Mouse (Mus musculus): Measurements from ENCODE around the gene Ppp1r37. TPM values are rescaled to one million over a fixed set of nuclear protein-coding genes. Genes with fewer than 3 reads are reported as not detected.

Gene Ppp1r37
- polyA plus RNA-seq, 1 experiment: 115 TPM

DNA sequence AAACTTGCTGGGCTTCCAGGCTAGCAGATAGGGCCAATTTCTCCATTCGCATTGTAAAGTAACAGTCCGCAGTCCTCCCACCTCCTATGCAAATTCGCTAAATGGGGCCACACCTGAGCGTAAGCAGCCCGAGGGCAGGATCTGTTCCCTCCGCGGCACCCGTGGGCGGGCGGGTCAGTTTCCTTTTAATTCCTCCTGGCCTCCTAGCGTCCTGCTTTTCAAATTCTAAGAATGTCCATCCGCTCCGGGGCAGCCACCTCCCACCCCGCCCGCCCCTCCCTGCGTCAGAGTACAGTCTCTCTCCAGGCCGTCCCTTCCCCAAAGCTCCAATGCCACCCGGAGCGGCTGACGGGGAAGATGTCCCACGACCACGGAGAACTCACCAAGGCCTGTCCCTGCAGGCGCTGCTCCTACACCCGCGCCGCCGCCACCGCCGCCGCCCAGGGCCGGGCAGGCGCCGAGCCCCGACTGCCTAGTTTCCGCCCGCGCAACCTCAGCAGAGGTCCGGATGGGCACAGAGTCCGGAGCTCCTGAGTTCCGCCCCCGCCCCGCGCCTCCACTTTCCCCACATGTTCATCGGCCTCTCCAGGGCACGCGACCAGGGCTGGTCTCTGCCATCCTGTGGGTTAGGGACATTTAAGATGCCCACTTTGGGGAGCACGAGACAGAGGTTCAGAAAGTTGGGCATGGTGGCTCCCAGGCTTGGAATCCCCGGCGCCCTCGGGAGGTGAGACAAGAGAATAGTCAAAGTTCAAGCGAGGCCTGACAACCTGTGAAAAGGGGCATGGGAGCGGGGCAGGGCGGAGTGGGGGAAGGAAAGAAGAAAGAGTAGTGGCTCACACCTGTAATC, 10.3 kb upstream of the Ppp1r37 start:
- peak overlapping the region; percentile 94 for H3K27ac ChIP-seq (ENCODE audit: insufficient read depth, low read depth, low read length)
- no peak for TF ChIP-seq CTCF (IDR thresholded peaks at IDR 0.05; ENCODE audit: extremely low read depth, insufficient read length, insufficient replicate concordance, low read depth, low read length)
- TF ChIP-seq POLR2A (IDR thresholded peaks at IDR 0.05; ENCODE audit: low read depth, low read length): peak; percentile 79
- H3K4me1 ChIP-seq (ENCODE audit: control insufficient read depth, insufficient read depth, insufficient read length, low read length): peaks cover 18% of the 10 kb centered on the region
- peaks cover 7% of the 10 kb centered on the region for H3K36me3 ChIP-seq (ENCODE audit: control insufficient read depth, insufficient read depth, low read length)
- H3K27me3 ChIP-seq (ENCODE audit: control insufficient read depth, insufficient read depth, low read length): no peaks in the 10 kb centered on the region
- H3K4me3 ChIP-seq (ENCODE audit: low read depth, low read length): peak overlapping the region; percentile 87
- WGBS: under 1% methylated on average over 53 of the region's 53 CpGs

DNA sequence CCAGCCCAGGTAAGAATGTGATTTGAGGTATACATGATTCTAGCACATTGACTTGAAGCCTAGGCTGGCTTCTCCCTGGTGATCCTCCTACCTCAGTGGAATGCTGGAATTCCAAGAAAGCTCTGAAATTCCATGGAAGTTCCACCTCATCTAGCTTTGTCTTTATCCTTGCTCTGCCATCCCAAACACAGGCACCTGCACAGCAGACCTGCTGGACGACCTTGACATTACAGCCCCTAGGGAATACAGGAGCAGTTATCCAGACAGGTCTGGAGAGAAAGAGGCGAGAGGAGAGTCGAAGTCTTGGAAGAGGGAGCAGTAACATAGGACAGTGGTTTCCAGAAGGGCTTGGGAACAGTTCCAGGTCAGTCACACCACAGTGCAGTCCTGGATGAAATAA, 6.8 kb upstream of the Ppp1r37 start:
- Histone ChIP-seq H3K36me3 (ENCODE audit: control insufficient read depth, insufficient read depth, low read length) (peaks cover 15% of the 10 kb centered on the region), H3K4me3 (ENCODE audit: low read depth, low read length) (no peak overlapping the region), H3K27ac (ENCODE audit: insufficient read depth, low read depth, low read length) (no peak overlapping the region), H3K27me3 (ENCODE audit: control insufficient read depth, insufficient read depth, low read length) (no peaks in the 10 kb centered on the region), H3K4me1 (ENCODE audit: control insufficient read depth, insufficient read depth, insufficient read length, low read length) (peaks cover 8% of the 10 kb centered on the region; the same call in 1 of the 2 replicates)
- TF ChIP-seq POLR2A (IDR thresholded peaks at IDR 0.05; ENCODE audit: low read depth, low read length): no peak
- WGBS: 83% methylated on average over 3 of the region's 3 CpGs

DNA sequence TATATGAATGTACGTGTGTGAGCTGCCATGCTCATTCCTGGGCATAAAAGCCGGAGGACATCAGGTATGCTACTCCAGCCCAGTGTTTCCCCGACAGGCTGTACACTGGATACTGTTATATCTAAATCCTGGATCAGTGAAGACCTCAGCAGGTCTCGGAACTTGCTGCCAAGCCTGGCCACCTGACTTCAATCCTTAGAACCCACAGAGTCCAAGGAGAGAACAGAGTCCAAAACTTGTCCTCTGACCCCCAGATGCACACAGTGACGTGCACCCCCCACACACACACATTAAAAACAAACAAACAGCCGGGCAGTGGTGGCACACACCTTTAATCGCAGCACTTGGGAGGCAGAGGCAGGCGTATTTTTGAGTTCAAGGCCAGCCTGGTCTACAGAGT, 4.5 kb upstream of the Ppp1r37 start:
- Histone ChIP-seq H3K4me1 (ENCODE audit: control insufficient read depth, insufficient read depth, insufficient read length, low read length) (peaks cover 11% of the 10 kb centered on the region; the same call in 1 of the 2 replicates), H3K27me3 (ENCODE audit: control insufficient read depth, insufficient read depth, low read length) (no peaks in the 10 kb centered on the region), H3K4me3 (ENCODE audit: low read depth, low read length) (no peak overlapping the region), H3K27ac (ENCODE audit: insufficient read depth, low read depth, low read length) (peak overlapping the region; percentile 48; the same call in 1 of the 2 replicates), H3K36me3 (ENCODE audit: control insufficient read depth, insufficient read depth, low read length) (peaks cover 19% of the 10 kb centered on the region)
- TF ChIP-seq POLR2A (IDR thresholded peaks at IDR 0.05; ENCODE audit: low read depth, low read length) (no peak), CTCF (IDR thresholded peaks at IDR 0.05; ENCODE audit: extremely low read depth, insufficient read length, insufficient replicate concordance, low read depth, low read length) (no peak)
- 67% methylated on average over 8 of the region's 8 CpGs for WGBS

DNA sequence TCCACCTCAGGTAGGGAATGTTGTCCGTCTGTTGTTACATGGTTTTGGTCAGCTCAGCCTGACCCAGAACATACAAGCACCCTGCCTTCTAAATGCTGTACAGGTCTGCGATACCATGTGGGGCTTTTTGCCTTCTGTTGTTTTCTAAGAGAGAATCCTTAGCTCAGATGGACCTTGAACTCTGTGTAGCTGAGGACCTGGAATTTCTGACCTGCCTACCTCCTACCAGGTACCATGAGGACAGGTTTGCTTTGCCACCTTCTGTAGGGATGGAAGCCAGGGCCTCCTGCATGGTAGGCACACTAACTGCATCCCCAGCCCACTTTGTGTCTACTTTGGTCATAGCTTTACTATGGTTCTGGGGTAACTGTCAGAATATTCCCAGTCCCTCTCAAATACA, 2.9 kb upstream of the Ppp1r37 start:
- no peaks in the 10 kb centered on the region for H3K27me3 ChIP-seq (ENCODE audit: control insufficient read depth, insufficient read depth, low read length)
- TF ChIP-seq POLR2A (IDR thresholded peaks at IDR 0.05; ENCODE audit: low read depth, low read length) (no peak), CTCF (IDR thresholded peaks at IDR 0.05; ENCODE audit: extremely low read depth, insufficient read length, insufficient replicate concordance, low read depth, low read length) (no peak)
- peaks cover 19% of the 10 kb centered on the region for H3K36me3 ChIP-seq (ENCODE audit: control insufficient read depth, insufficient read depth, low read length)
- H3K27ac ChIP-seq (ENCODE audit: insufficient read depth, low read depth, low read length): no peak overlapping the region
- WGBS: 94% methylated on average over 2 of the region's 2 CpGs
- H3K4me1 ChIP-seq (ENCODE audit: control insufficient read depth, insufficient read depth, insufficient read length, low read length): peaks cover 7% of the 10 kb centered on the region; the same call in 1 of the 2 replicates
- H3K4me3 ChIP-seq (ENCODE audit: low read depth, low read length): no peak overlapping the region

DNA sequence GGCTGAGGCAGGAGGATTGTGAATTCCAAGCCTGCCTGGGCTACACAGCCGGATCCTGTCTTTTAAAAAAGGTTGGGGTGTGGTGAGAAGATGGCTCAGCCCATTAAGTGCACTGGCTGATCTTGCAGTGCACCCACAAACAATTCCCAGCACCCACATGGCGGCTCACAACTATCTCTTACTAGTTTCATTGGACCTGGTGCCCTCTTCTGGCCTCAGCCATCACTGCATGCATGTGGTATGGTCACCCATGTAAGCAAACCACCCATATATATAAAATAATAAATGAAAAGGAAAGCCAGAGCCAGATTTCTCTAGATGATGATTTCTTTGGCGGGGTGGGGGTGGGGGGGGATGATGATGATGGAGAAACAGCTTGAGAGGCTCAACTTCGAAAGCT, 1.6 kb upstream of the Ppp1r37 start:
- Histone ChIP-seq H3K27me3 (ENCODE audit: control insufficient read depth, insufficient read depth, low read length) (no peaks in the 10 kb centered on the region), H3K4me1 (ENCODE audit: control insufficient read depth, insufficient read depth, insufficient read length, low read length) (peaks cover 15% of the 10 kb centered on the region), H3K36me3 (ENCODE audit: control insufficient read depth, insufficient read depth, low read length) (peaks cover 12% of the 10 kb centered on the region), H3K27ac (ENCODE audit: insufficient read depth, low read depth, low read length) (no peak overlapping the region), H3K4me3 (ENCODE audit: low read depth, low read length) (no peak overlapping the region)
- 92% methylated on average over 4 of the region's 4 CpGs for whole genome bisulfite sequencing
- TF ChIP-seq CTCF (IDR thresholded peaks at IDR 0.05; ENCODE audit: extremely low read depth, insufficient read length, insufficient replicate concordance, low read depth, low read length): peak; percentile 25; the same call in 1 of the 2 replicates
- TF ChIP-seq POLR2A (IDR thresholded peaks at IDR 0.05; ENCODE audit: low read depth, low read length): no peak

DNA sequence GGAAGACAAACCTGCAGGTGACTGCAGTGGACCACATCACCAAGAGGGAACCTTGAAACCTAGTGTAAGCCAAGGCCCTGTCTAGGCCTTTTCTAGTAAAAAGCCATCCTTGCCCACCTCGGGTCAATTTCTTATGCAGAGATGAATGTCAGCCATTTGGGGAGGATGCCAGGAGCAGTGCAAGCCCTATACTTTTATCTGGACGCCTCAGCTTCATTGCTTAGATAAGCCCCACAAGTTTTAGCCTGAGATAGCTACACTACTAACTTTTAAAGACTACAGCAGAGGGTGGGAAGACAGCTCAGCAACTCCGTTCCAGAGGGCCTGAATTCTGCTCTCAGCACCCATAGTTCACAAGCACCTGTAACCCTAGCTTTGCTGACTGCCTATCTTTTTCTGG, 1.0 kb upstream of the Ppp1r37 start:
- WGBS: 79% methylated on average over 3 of the region's 3 CpGs
- Histone ChIP-seq H3K27ac (ENCODE audit: insufficient read depth, low read depth, low read length) (no peak overlapping the region), H3K36me3 (ENCODE audit: control insufficient read depth, insufficient read depth, low read length) (peaks cover 12% of the 10 kb centered on the region), H3K4me1 (ENCODE audit: control insufficient read depth, insufficient read depth, insufficient read length, low read length) (peaks cover 21% of the 10 kb centered on the region), H3K27me3 (ENCODE audit: control insufficient read depth, insufficient read depth, low read length) (no peaks in the 10 kb centered on the region), H3K4me3 (ENCODE audit: low read depth, low read length) (no peak overlapping the region)
- TF ChIP-seq CTCF (IDR thresholded peaks at IDR 0.05; ENCODE audit: extremely low read depth, insufficient read length, insufficient replicate concordance, low read depth, low read length): no peak
- TF ChIP-seq POLR2A (IDR thresholded peaks at IDR 0.05; ENCODE audit: low read depth, low read length): no peak

DNA sequence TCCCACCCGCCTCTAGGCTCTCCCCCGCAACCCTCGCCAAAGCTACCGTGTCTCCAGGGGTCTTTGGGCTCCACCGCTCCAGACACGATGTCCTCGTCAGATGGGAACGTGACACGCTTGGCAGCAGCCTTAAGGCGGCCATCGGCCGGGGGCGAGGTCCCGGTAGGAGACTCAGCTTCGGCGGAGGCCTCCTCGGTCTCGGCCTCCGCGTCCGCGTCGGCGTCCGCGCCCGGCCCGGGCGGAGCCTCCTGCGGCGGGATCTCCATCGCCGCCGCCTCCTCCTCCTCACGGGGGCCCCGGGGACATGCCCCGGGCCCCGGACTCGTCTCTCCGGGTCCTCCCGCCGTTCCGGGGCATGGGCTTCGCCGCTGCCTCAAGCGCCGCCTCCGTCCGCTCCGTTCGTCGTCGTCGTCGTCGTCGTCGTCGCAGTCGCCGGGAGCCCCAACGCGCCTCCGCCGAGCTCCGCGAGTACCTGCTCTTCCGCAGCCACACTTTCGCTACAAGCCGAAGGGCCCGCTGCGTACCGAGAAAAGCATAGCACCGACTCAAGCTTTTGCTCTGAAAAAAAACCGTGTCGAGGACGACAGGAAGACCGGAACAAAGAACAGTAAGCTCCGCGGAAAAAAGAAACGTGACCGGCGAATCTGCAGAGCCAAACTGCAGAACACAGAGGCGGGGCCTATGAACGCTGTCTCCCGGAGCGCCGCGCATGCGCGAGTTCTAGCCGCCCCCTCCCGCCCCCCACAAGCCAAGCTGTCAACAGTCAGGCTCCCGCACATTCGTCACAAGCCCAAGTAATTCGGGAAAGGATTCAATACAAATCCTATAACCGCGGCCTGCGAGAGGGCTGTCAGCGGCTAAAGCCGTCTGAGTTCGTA, 872 bp downstream of the Ppp1r37 start:
- Histone ChIP-seq H3K27me3 (ENCODE audit: control insufficient read depth, insufficient read depth, low read length) (no peaks in the 10 kb centered on the region), H3K36me3 (ENCODE audit: control insufficient read depth, insufficient read depth, low read length) (peaks cover 12% of the 10 kb centered on the region), H3K4me1 (ENCODE audit: control insufficient read depth, insufficient read depth, insufficient read length, low read length) (peaks cover 37% of the 10 kb centered on the region), H3K4me3 (ENCODE audit: low read depth, low read length) (peak overlapping the region; percentile 91), H3K27ac (ENCODE audit: insufficient read depth, low read depth, low read length) (peak overlapping the region; percentile 95)
- TF ChIP-seq POLR2A (IDR thresholded peaks at IDR 0.05; ENCODE audit: low read depth, low read length) (peak; percentile 38), CTCF (IDR thresholded peaks at IDR 0.05; ENCODE audit: extremely low read depth, insufficient read length, insufficient replicate concordance, low read depth, low read length) (no peak)
- WGBS: under 1% methylated on average over 101 of the region's 102 CpGs

Measured in small intestine, adult 2 months (tissue).